Mouse (Mus musculus): ENCODE data around the gene Snx19.

GRCm38 (mm10) chr9:30435902-30436585 is 9.1 kb downstream of the Snx19 start:
- TF ChIP-seq GATA1 (IDR thresholded peaks at IDR 0.05; ENCODE audit: low read length) (no peak), TAL1 (IDR thresholded peaks at IDR 0.05; ENCODE audit: low read length) (no peak)

Data from erythroblast, embryonic 14.5 days (primary cell).